Mouse (Mus musculus) cerebellum, adult 9-10 months (tissue): ENCODE data around the gene Mybphl.

ENCODE experiments used
- DNase-seq: peaks from one replicate; pipeline ENCODE4 v3.0.0; 2022

Mybphl gene

DNA sequence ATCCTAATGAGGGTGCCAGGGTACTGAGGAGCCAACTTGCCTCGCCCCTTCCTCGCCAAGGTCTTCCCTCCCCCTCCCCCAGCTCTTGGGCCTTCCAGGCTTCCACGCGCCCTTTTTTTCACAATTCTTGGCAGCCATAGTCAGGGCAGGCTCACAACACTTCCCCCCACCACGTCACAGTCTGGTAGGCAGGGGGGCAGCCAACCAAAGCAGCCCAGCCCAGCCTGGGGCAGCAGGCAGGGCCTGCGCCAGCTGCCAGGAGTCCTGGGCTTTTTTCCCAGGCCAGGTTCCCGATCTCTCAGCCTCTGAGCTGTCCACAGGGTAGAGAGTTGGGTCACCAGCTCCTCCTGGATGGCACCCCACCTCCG is 47.0 kb downstream of the Mybphl start:
- peak; percentile 86 for DNase-seq

GRCm38 (mm10) chr3:108413634-108414360 is 49.1 kb downstream of the Mybphl start:
- DNase-seq = no peak

DNA sequence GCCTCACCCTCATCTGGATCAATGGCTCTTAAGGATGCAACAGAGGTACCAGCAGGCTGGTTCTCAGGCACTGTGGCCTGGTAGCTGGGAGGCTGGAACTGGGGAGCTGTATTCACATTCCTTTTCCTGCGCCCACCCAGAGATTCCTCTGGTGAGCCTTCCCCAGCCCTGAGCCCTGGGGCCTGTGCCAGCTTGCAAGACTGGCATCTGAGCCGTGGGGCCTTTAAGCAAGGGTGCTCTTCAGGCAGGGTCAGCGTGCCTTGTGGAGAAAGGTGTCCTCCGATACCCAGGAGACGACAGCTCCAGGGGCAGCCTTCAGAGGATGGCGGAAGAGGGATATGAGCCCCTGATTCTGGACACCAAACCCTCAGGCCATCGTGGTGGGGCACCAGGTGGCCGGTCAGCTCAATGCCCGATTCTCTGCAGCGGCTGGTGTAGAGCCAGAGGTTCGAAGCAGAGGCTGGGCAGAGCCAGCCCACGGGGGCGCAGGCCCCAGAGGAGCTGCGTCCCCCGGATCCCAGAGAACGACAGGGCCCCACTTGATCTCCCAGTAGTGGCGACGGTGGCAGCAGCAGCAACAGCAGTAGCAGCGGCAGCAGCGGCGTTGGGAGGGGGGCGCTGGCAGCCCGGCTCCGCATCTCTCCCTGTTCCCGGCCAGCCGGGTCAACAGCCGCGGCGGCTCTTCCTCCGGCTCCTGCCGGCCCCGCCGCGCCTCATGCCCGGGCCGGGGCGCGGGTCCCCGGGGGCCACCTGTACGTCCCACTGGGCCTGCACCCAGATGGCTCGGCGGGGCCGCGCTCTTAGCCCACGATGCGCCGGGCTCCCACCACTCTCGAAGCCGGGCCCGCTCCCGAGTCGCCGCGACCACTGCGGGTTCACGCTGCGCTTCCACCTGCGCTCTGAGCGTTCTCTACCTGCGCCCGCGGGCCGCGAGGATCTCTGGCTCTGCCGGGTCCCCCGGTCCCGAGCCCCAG is 50.4 kb downstream of the Mybphl start, which contains the start of gene Celsr2:
Celsr2 (minus strand) TSS at position 696 of the 974 bp plus-strand sequence.
- DNase-seq = no peak

DNA sequence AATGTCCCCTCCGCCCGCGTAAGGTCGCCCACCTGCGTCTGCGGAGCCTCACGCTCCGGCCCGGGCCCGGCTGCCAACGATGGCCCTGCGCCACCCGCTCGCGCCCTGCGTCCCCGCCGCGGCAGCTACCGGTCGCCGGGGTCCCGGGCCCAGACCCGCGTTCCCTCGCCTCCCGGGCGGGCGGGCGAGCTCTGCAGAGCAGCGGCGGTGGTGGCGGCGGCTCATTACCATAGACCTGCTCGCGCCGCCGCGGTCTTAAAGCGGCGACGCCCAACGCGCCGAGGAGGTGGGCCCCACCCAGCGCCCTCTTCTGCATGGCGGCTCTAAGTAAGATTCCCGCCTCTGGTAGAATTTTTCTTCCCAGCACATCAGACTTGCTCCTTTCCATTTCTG is 51.1 kb downstream of the Mybphl start:
- peak; percentile 83 for DNase-seq

- no peak for DNase-seq
Observed at GRCm38 (mm10) chr3:108423006-108423405, 58.3 kb downstream of the Mybphl start.

DNA sequence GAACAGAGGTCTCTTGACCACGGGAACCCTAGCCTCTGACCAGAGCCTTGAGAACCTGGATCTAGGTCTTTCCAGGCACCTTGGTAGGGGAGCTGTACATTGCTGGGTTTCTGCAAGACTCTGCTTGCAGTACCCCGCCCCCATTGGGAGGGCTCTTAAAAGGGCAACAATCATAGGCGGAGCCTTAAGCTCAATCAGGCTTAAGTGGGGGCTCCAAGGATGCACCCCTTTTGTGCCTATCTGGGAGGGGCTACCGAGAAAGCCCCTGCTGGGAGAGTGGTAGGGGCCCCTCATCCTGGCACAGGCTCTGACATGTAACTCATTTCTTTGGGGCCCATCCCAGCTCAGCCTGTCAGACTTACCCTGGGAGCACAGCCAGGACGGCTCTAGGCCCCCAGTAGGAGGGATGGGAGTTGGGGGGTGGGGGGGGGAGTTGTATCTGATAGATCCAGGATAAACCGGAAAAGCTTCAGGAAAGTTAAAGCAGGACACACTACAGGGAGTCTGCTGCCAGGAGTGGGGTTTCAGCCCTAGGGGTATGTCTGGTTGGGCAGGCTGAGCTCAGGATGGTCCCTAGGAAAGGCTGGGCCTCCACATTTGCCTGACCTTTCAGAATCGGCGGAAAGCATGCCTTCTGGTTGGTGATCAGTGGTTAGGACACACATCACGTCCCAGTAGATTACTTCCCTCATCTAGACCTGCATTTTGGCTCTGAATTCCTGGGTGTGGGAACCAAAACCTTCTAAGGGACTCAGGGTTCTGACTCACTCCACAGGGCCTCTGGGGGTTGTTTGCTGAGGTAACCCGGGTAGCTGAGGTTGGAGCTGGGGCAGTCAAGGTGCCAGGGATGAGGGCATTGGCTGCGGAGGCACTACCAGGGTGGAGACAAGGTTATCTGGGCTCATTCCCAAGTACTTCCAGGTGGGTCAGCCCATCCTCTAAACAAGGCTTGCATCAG is 59.4 kb downstream of the Mybphl start:
- peak; percentile 78 for DNase-seq

DNA sequence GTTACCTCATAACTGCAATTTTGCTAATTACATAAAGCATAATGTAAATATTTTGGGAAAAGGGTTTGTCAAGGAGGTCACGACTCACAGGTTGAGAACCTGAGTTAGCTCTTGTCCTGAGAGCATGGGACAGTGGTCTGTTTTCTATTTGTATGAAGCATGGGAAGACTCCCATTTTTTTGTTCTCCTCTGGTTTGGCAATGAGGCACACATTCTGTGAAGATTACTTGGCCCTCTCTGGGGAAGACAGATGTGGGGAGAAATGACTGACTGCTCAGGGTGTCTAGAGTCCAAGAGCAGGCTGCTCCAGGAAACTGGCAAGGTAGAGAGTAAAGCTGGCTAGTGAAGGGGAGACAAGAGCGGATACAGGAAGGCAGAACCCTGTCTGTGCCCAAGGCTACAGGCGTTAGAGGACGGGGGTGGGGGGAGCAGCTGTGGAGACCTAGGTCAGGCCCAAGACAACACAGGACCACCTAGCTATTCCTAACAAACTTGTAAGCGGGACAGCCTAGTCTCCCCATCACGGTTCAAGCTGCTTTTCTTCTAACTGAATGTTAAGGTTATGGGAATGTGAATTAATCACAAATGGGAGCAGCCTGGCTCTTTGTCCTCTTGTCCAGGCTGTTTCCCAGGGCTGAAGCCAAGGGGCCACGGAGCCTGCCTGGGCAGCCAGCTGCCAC is 60.4 kb downstream of the Mybphl start:
- DNase-seq = no peak

DNA sequence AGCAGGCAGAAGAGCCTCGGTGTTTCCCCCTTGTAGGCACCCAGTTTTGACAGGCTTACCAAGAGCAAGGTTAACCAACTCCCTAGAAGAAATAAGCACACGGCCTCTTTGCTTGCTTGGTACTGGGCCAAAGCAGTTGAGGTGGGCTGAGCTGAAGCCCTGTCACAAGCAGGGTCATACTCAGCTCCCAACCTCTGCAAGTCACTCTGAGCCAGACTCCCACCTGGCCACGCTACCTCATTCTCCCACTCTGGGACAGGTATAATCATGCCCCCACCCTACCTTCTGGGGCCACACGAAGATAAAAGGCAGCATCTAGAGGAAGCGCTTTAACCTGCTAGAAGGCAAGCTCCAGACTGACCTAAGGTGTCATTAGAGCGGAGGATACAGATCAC is 60.9 kb downstream of the Mybphl start:
- no peak for DNase-seq
